Mouse (Mus musculus) c-Kit-positive CD71-positive TER-119-negative erythroid progenitor cells, embryonic 14.5 days (primary cell): ENCODE measurements around the gene Ankrd27.

ENCODE experiments used
- DNase-seq: peaks from one replicate; pipeline ENCODE4 v3.0.0-alpha.2; 2013; ENCODE audit warnings: low read depth

Gene Ankrd27

GRCm38 (mm10) chr7:35640072-35640471 lies 54.0 kb downstream of the Ankrd27 start:
- DNase-seq = no peak

GRCm38 (mm10) chr7:35646317-35647081 lies 60.5 kb downstream of the Ankrd27 start:
- no peak for DNase-seq

- peak; percentile 96 for DNase-seq
Observed at GRCm38 (mm10) chr7:35647101-35647698, 61.2 kb downstream of the Ankrd27 start, which contains the start of gene Pdcd5. TSS of gene Pdcd5 (minus strand) at chr7:35647521.

GRCm38 (mm10) chr7:35648239-35649069 lies 62.4 kb downstream of the Ankrd27 start:
- peak; percentile 11 for DNase-seq

GRCm38 (mm10) chr7:35649071-35649470 lies 63.0 kb downstream of the Ankrd27 start:
- DNase-seq = peak; percentile 74

- no peak for DNase-seq
Observed at GRCm38 (mm10) chr7:35650716-35651410, 64.8 kb downstream of the Ankrd27 start.

GRCm38 (mm10) chr7:35651583-35652270 lies 65.7 kb downstream of the Ankrd27 start:
- DNase-seq = peak; percentile 16

GRCm38 (mm10) chr7:35657829-35658228 lies 71.8 kb downstream of the Ankrd27 start:
- no peak for DNase-seq

GRCm38 (mm10) chr7:35659173-35659572 lies 73.1 kb downstream of the Ankrd27 start:
- peak; percentile 34 for DNase-seq

- no peak for DNase-seq
Observed at GRCm38 (mm10) chr7:35663790-35664376, 77.8 kb downstream of the Ankrd27 start.

- no peak for DNase-seq
Observed at GRCm38 (mm10) chr7:35668066-35669041, 82.3 kb downstream of the Ankrd27 start.

- no peak for DNase-seq
Observed at GRCm38 (mm10) chr7:35678976-35679375, 92.9 kb downstream of the Ankrd27 start.

- peak; percentile 15 for DNase-seq
Observed at GRCm38 (mm10) chr7:35681559-35681958, 95.5 kb downstream of the Ankrd27 start.

GRCm38 (mm10) chr7:35683409-35684122 lies 97.5 kb downstream of the Ankrd27 start:
- no peak for DNase-seq

GRCm38 (mm10) chr7:35686216-35686615 lies 100.2 kb downstream of the Ankrd27 start:
- no peak for DNase-seq

GRCm38 (mm10) chr7:35686756-35687155 lies 100.7 kb downstream of the Ankrd27 start:
- peak; percentile 31 for DNase-seq

- DNase-seq = no peak
Observed at GRCm38 (mm10) chr7:35687229-35687628, 101.2 kb downstream of the Ankrd27 start.

GRCm38 (mm10) chr7:35688276-35688675 lies 102.2 kb downstream of the Ankrd27 start:
- no peak for DNase-seq
